Mouse (Mus musculus) olfactory bulb, adult 2 months (tissue): ENCODE measurements around the gene Ets1.

ENCODE experiments used
- CTCF ChIP-seq: fragments of 200-500 bp; IDR thresholded peaks from 2 replicates; pipeline ENCODE4 v1.5.1; 2012; ENCODE audit warnings: low read depth, mild to moderate bottlenecking, low read length, moderate library complexity; ENCODE audit not compliant: insufficient read depth
- POLR2A ChIP-seq: fragments of 200-500 bp; IDR thresholded peaks from 2 replicates; pipeline ENCODE4 v1.6.1; 2012; ENCODE audit warnings: mild to moderate bottlenecking, low read depth, low read length, moderate library complexity; ENCODE audit not compliant: insufficient read depth

- TF ChIP-seq CTCF (no peak), POLR2A (no peak)
Measured at GRCm38 (mm10) chr9:32700091-32700905, 64.3 kb downstream of the Ets1 start.
